ENCODE assay signal across 18 mouse cellular contexts in genomic region chr6:13696882-13697281, GRCm38 (mm10).
"Had no signal": no experiment of that assay in that cellular context is flagged by ENCODE, and none has a peak within 500 bp of the region (broad histone marks: within the 10 kb centered on the region; RNA-seq: fewer than 3 reads in every experiment).

No protein-coding gene starts in this region.

- H3K27me3 ChIP-seq: megakaryocyte, embryonic 14.5 days; midbrain, embryonic 13.5 days; midbrain, embryonic 15.5 days; neural tube, embryonic 12.5 days; stomach, embryonic 15.5 days had no signal

- H3K4me1 ChIP-seq: megakaryocyte, embryonic 14.5 days; midbrain, embryonic 13.5 days; midbrain, embryonic 15.5 days; neural tube, embryonic 12.5 days; stomach, embryonic 15.5 days had no signal

- ATAC-seq: midbrain, embryonic 13.5 days; midbrain, embryonic 15.5 days had no signal

- H3K4me2 ChIP-seq: lung, embryonic 14.5 days; midbrain, embryonic 11.5 days; midbrain, embryonic 13.5 days; midbrain, embryonic 15.5 days; neural tube, embryonic 12.5 days; stomach, embryonic 15.5 days had no signal

- H3K4me3 ChIP-seq: megakaryocyte, embryonic 14.5 days; midbrain, embryonic 13.5 days; midbrain, embryonic 15.5 days; neural tube, embryonic 12.5 days; stomach, embryonic 15.5 days had no signal

- H3K9ac ChIP-seq: liver, embryonic 14.5 days; lung, embryonic 14.5 days; midbrain, embryonic 13.5 days; midbrain, embryonic 15.5 days; neural tube, embryonic 12.5 days; stomach, embryonic 15.5 days had no signal

- H3K27ac ChIP-seq: liver, embryonic 14.5 days; midbrain, embryonic 13.5 days; midbrain, embryonic 15.5 days; neural tube, embryonic 12.5 days; stomach, embryonic 15.5 days; stomach, postnatal 0 days had no signal

- DNase-seq: lung, adult 18-20 months; lung, embryonic 14.5 days; lung, postnatal 10 days; lung, postnatal 4 days; right cerebral cortex, postnatal 14 days; right cerebral cortex, postnatal 4 days; spleen, adult 18-20 months; thymus, adult 2 months; thymus, postnatal 14 days; thymus, postnatal 4 days had no signal

- H3K36me3 ChIP-seq: midbrain, embryonic 13.5 days; midbrain, embryonic 15.5 days; neural tube, embryonic 12.5 days; stomach, embryonic 15.5 days had no signal

- H3K9me3 ChIP-seq: midbrain, embryonic 13.5 days; midbrain, embryonic 15.5 days; neural tube, embryonic 12.5 days; stomach, embryonic 15.5 days had no signal
